Mouse (Mus musculus) heart, postnatal 25 days (tissue): ENCODE data around the gene Afdn. TPM values are rescaled to one million over a fixed set of nuclear protein-coding genes. Genes with fewer than 3 reads are reported as not detected.

Experiments used
- DNase-seq: peaks from one replicate; pipeline ENCODE4 v3.0.0; 2022; ENCODE audit warnings: low spot score
- intact Hi-C: fragments of 180-260 bp; cut with DNase I; formaldehyde crosslinking; loops from one replicate; pipeline ENCODE4 v1.15.1; 2025
- total RNA-seq, 2 experiments: library from RNA; stranded (reverse); gene quantifications; 2 replicates each; pipeline ENCODE4 v1.2.3; 2021

Afdn gene
- total RNA-seq, 2 experiments from 2014 or later, result 87.9 to 96.9 TPM

DNA sequence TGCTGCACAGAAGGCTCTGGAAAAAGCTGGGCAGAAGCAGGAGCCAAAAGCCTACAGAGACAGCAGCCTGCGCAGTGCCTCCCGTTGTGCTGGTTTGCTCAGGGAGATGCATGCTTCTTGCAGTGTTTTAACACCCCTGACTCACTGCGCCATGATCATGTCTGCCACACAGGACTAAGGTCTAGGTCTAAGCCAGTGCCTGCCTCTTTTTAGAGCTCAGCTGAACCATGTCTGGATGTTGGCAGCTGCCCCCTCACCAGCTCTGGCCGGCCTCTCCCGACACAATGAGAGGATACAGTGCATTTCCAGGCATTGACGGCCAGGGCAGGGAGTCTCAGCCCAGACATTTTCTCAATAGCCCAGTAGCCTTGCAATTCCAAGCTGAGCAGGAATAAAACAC is 23.0 kb upstream of the Afdn start:
- intact Hi-C loops, result loop anchor here (5.0 kb wide), 1 partner anchor 35 kb away; no protein-coding TSS in a partner anchor
- no peak for DNase-seq

DNA sequence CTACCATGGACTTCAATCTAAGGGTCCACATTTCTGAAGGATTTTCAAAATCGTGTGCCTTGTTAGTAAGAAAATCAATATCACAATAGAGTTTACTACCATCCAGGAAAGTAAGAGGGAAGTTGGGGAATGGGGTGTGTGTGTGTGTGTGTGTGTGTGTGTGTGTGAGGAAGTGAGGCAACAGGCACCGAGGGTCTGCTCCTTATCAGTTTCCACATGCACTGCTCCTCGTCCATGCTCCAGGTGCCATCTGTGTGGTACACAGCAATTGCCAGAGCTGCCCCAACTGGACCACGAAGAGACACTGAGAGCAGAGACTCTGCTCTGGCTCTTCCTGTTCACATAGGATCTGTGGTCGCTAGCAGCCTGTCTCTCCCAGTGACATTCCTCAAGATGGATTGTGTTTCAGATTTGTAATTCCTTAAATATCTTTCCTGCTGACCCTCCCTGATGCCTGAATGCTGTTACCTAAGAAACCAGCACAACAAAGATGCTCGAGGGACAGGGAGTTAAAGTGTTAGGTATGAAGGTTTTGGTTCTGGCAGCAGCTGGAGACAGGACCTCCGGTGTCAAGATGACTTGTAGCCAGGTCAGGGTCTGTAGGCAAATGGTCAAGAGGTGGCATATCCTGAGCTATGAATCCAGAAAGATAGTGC is 22.1 kb upstream of the Afdn start:
- intact Hi-C loops, result loop anchor here (5.0 kb wide), 1 partner anchor 36 kb away; no protein-coding TSS in a partner anchor
- no peak for DNase-seq

- DNase-seq, result no peak
- intact Hi-C loops, result loop anchor here (5.0 kb wide), 1 partner anchor 37 kb away; no protein-coding TSS in a partner anchor
These were observed 21.4 kb upstream of the Afdn start for GRCm38 (mm10) chr17:13738916-13739315.

DNA sequence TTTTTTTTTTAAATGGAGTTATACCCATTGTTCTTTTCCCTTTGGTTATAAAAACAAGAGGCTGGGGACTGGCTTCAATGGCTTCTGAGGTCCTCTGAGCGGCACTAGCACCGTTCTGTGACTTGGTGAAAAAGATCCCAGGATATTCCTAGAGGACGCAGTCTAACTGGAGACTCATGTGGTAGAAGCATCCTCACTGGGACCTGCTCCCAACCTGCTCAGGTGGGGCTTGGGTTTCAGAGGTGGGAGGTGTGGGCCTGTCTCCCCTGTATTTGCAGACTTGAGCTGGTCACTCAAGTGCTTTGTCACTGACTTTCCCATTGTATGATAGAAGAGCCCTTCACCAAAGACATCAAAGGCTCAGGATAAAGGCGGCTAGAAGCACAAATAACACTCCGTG is 20.4 kb upstream of the Afdn start:
- intact Hi-C loops, result loop anchor here (2.0 to 5.0 kb wide), 2 partner anchors 19 to 38 kb away; no protein-coding TSS in a partner anchor

GRCm38 (mm10) chr17:13740796-13741195 is 19.5 kb upstream of the Afdn start:
- intact Hi-C loops, result loop anchor here (2.0 kb wide), 1 partner anchor 18 kb away; no protein-coding TSS in a partner anchor

More for the DNA sequence above, 20.4 kb upstream of the Afdn start:
- no peak for DNase-seq

GRCm38 (mm10) chr17:13741611-13742010 is 18.7 kb upstream of the Afdn start:
- intact Hi-C loops, result loop anchor here (2.0 kb wide), 1 partner anchor 17 kb away; no protein-coding TSS in a partner anchor

More at GRCm38 (mm10) chr17:13740796-13741195, 19.5 kb upstream of the Afdn start:
- DNase-seq, result no peak

DNA sequence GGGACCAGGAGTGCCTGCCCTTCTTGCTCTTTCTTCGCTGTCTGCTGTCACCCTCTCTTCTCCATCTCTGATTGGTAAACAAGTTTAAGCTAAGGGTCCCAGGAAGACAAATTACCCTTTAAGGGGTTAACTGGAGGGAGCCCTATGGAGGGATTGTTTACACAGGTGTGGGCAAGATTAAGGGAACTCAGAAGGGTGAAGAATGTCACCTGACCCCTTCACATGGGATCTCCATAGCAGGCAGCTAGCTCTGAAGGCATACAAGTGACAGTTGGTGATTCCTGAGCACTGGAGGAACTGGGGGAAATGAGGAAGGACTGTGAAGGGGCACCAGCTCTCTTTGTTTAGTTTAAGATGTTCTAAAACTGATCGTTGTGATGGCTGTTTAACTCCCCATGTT is 18.0 kb upstream of the Afdn start:
- DNase-seq, result no peak
- intact Hi-C loops, result no loop called here

More at GRCm38 (mm10) chr17:13741611-13742010, 18.7 kb upstream of the Afdn start:
- no peak for DNase-seq

- intact Hi-C loops, result no loop called here
These were observed 17.2 kb upstream of the Afdn start for GRCm38 (mm10) chr17:13742941-13743708.

GRCm38 (mm10) chr17:13743709-13744079 is 16.6 kb upstream of the Afdn start:
- intact Hi-C loops, result no loop called here
- DNase-seq, result no peak

More at GRCm38 (mm10) chr17:13742941-13743708, 17.2 kb upstream of the Afdn start:
- DNase-seq, result no peak

DNA sequence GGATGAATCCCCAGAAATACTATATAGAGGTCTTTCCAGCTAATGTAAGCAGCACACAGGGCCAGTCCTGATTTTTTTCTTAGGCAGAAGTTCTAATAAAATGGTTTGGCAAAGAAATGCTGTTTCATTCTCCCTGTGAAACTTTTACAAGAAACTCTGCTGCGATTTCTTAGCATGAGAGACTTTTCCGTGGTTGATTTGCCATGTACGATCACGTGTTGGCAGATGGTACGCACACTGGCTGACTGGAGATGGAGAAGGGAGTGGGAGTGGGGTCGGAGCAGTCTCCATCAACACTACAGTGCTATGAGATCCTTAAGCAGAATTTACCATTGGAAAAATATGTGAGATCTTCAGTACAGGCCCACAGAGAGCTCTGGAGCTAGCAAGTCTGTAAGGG is 16.1 kb upstream of the Afdn start:
- intact Hi-C loops, result no loop called here
- DNase-seq, result no peak

DNA sequence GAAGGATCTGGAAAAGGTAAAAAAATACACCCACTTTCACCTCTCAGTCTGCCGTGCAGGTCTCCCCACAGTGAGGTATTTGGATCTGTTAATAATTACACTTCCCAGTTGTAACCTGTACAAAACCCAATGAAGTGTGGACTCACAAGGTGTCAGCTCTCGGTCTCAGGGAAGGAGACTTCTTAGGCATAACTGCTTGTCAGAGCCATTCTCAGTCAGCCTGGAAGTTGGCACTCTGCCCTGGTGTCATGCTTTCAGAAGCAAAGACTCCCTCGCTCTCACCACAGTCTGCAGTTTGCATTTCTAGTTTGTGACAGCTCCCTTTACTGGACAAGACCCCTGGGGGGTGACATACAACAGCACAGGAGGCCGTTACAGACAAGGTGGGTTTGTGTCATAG is 15.5 kb upstream of the Afdn start:
- DNase-seq, result no peak
- intact Hi-C loops, result no loop called here

GRCm38 (mm10) chr17:13745373-13745772 is 15.0 kb upstream of the Afdn start:
- intact Hi-C loops, result no loop called here

GRCm38 (mm10) chr17:13746330-13746729 is 14.0 kb upstream of the Afdn start:
- no peak for DNase-seq
- intact Hi-C loops, result no loop called here

More at GRCm38 (mm10) chr17:13745373-13745772, 15.0 kb upstream of the Afdn start:
- DNase-seq, result no peak

DNA sequence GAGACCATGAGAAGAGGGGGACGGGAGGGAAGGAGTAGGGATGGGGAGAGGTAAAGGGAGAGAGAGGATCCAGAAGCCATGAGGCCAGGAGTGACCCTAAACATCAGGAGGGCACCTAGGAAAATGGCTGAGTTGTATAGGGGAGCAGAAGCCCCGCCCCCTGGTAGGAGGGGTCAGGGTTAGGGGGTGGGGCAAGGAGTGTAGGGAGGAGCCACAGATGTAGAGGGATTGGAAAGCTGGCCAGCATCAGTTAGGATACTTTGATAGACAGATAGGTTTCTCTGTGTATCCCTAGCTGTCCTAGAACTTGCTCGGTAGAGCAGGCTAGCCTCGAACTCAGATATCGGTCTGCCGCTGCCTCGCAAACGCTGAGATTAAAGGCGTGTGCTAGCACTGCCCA is 12.7 kb upstream of the Afdn start:
- intact Hi-C loops, result no loop called here
- DNase-seq, result no peak

GRCm38 (mm10) chr17:13749027-13749426 is 11.3 kb upstream of the Afdn start:
- DNase-seq, result no peak
- intact Hi-C loops, result no loop called here

DNA sequence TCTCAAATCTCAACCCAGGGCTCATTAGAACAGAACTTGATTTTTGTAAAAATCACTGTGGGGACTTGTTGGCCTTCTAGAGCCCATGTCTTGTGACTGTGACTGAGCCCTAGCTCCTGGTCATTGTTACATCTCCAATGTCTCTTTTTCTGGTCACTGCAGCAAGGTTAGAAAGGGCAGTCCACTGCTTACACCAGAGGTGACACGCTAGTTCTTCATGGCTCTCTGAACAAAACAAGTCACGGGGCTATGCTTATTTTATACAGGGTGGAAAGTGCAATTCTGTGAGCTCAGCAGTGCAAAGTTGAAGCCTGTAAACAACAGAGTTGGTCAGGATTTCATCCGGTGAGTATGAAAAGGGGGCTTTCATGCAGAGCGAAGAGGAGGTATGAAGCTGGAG is 6.4 kb upstream of the Afdn start:
- DNase-seq, result no peak
- intact Hi-C loops, result no loop called here

- intact Hi-C loops, result loop anchor here (5.0 kb wide), 1 partner anchor 53 kb away; no protein-coding TSS in a partner anchor
- DNase-seq, result no peak
These were observed 5.4 kb upstream of the Afdn start for GRCm38 (mm10) chr17:13754940-13755339.

DNA sequence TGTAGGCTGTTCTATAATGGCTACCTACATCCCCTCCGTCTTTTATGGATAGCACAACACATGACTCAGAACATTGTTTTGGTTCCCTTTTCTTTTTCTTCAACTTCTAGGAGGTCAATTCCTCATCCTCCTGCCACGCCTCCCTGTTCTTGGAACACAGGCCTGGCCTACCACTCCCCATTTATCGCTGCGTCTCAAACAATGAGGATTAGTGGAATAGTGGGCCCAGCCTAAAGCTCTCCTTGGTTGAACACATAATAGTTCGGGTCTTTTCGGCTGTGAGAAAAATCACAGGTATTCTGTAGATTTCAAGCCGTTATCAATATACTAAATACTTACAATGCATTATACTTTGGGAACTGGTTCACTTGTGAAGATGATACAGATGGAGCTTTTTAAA is 1.8 kb upstream of the Afdn start:
- DNase-seq, result no peak
- intact Hi-C loops, result loop anchor here (2.0 to 5.0 kb wide), 2 partner anchors 18 to 56 kb away; no protein-coding TSS in a partner anchor

- no peak for DNase-seq
- intact Hi-C loops, result loop anchor here (2.0 to 5.0 kb wide), 2 partner anchors 19 to 57 kb away; no protein-coding TSS in a partner anchor
These were observed 1.0 kb upstream of the Afdn start for GRCm38 (mm10) chr17:13759156-13759852.

- DNase-seq, result no peak
- intact Hi-C loops, result loop anchor here (2.0 kb wide), 1 partner anchor 78 kb away; no protein-coding TSS in a partner anchor
These were observed 388 bp downstream of the Afdn start for GRCm38 (mm10) chr17:13760675-13761178.
